Mouse (Mus musculus) hindbrain, postnatal 0 days (tissue): Measurements from ENCODE around the gene Hist1h2be. TPM values are rescaled to one million over a fixed set of nuclear protein-coding genes. Genes with fewer than 3 reads are reported as not detected.
"Not testable (repeated sequence)": the region's sequence is repeated elsewhere in the genome, so short reads cannot be mapped to it uniquely, and the experiment has no call there.

Source experiments
- ATAC-seq: fragments of 200-750 bp; cut with Nextera tagmentation; 2 replicates; pipeline ENCODE4 v1.8.0; 2017; ENCODE audit warnings: mild to moderate bottlenecking, moderate TSS enrichment, moderate library complexity
- DNase-seq: peaks from one replicate; pipeline ENCODE4 v3.0.0-alpha.2; 2015; ENCODE audit warnings: low spot score
- H3K27ac ChIP-seq: fragments of 300-500 bp; sonication (generic); 2 replicates; pipeline ENCODE4 v1.5.1; 2014; ENCODE audit warnings: mild to moderate bottlenecking
- H3K27me3 ChIP-seq: fragments of 300-500 bp; sonication (generic); 2 replicates; pipeline ENCODE4 v1.6.1; 2014; ENCODE audit warnings: low read length, mixed read lengths; ENCODE audit not compliant: insufficient read depth
- H3K36me3 ChIP-seq: fragments of 300-500 bp; sonication (generic); 2 replicates; pipeline ENCODE4 v1.6.1; 2014; ENCODE audit warnings: low read length, mixed read lengths; ENCODE audit not compliant: insufficient read depth
- H3K4me1 ChIP-seq: fragments of 300-500 bp; sonication (generic); 2 replicates; pipeline ENCODE4 v1.6.1; 2014; ENCODE audit warnings: antibody characterized with exemption, low read length, mixed read lengths; ENCODE audit not compliant: insufficient read depth
- H3K4me2 ChIP-seq: fragments of 300-500 bp; sonication (generic); 2 replicates; pipeline ENCODE4 v1.6.1; 2014; ENCODE audit warnings: low read depth, mild to moderate bottlenecking, low read length, moderate library complexity, mixed read lengths
- H3K4me3 ChIP-seq: fragments of 300-500 bp; sonication (generic); 2 replicates; pipeline ENCODE4 v1.5.1; 2014; ENCODE audit warnings: low read length
- H3K9ac ChIP-seq: fragments of 300-500 bp; sonication (generic); replicated peaks from 2 replicates; pipeline ENCODE4 v1.6.1; 2014; ENCODE audit warnings: mild to moderate bottlenecking, low read length, moderate library complexity, mixed read lengths
- H3K9me3 ChIP-seq: fragments of 300-500 bp; sonication (generic); 2 replicates; pipeline ENCODE4 v1.6.1; 2016; ENCODE audit warnings: low read length, mixed read lengths
- CTCF ChIP-seq: IDR thresholded peaks from 2 replicates; pipeline ENCODE4 v1.5.1; 2016; ENCODE audit warnings: antibody characterized with exemption, control low read depth, low read depth
- WGBS: fragments of 180-500 bp; shearing (Covaris S2); extraction: QIAGEN DNeasy Blood & Tissue Kit; methylation state at CpG from one replicate; pipeline ENCODE4 v1.1.7; 2014; 5-methylcytosine and 5-hydroxymethylcytosine counted together
- microRNA-seq, 2 experiments: library from miRNA; unstranded; fragments of <30 nt; microRNA quantifications; one replicate each; pipeline ENCODE4; 2016
- polyA plus RNA-seq: library from polyadenylated mRNA; unstranded; fragments of >200 nt; fragmentation: Nextera tagmentation; extraction: Ambion mirVana; gene quantifications from 2 replicates; pipeline ENCODE4 v1.2.1, GENCODE M21; 2015
- total RNA-seq: library from RNA; depleted of rRNA; stranded (reverse); fragments of >200 nt; gene quantifications from 2 replicates; pipeline ENCODE4 v1.2.3, GENCODE M21; 2014; rRNA removed

Hist1h2be gene
- total and polyA plus RNA-seq, 2 experiments from 2014 or later, result 0.41 to 304 TPM

DNA sequence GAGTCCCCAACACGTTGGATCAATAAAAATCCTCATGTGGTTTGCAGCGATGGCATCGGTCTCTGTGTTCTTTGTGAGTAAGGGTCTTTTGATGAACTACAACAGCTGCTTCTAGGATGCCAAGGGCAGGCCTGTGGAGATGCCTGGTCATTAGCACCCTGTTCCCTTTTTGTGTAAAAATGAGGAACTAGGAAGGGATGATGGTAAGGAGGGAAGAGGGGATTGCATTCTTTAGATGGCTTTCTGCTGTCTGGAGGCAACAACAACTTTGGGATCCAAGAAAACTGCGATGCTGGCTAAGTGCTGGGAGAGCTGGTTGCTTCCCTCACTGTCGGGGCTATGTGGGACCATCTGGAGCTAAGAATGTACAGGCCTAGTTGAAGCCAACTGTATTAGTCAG lies 82.7 kb downstream of the Hist1h2be start:
- Histone ChIP-seq H3K27ac (no peak overlapping the region), H3K27me3 (no peaks in the 10 kb centered on the region), H3K9ac (no peak overlapping the region), H3K9me3 (no peaks in the 10 kb centered on the region), H3K4me2 (no peak overlapping the region), H3K4me1 (peaks cover 7% of the 10 kb centered on the region; the same call in 1 of the 2 replicates), H3K4me3 (no peak overlapping the region), H3K36me3 (no peaks in the 10 kb centered on the region)
- TF ChIP-seq CTCF, result no peak
- no peak for DNase-seq
- WGBS, result 73% methylated on average over 5 of the region's 5 CpGs
- ATAC-seq, result no peak

GRCm38 (mm10) chr13:23537006-23537710 lies 83.8 kb downstream of the Hist1h2be start:
- WGBS, result 74% methylated on average over 3 of the region's 3 CpGs
- Histone ChIP-seq H3K27ac (no peak overlapping the region), H3K27me3 (no peaks in the 10 kb centered on the region), H3K9me3 (no peaks in the 10 kb centered on the region), H3K9ac (no peak overlapping the region), H3K4me2 (peak overlapping the region; percentile 61; the same call in 1 of the 2 replicates), H3K36me3 (no peaks in the 10 kb centered on the region), H3K4me3 (no peak overlapping the region), H3K4me1 (peaks cover 7% of the 10 kb centered on the region; the same call in 1 of the 2 replicates)
- no peak for TF ChIP-seq CTCF
- DNase-seq (no peak), ATAC-seq (no peak)

DNA sequence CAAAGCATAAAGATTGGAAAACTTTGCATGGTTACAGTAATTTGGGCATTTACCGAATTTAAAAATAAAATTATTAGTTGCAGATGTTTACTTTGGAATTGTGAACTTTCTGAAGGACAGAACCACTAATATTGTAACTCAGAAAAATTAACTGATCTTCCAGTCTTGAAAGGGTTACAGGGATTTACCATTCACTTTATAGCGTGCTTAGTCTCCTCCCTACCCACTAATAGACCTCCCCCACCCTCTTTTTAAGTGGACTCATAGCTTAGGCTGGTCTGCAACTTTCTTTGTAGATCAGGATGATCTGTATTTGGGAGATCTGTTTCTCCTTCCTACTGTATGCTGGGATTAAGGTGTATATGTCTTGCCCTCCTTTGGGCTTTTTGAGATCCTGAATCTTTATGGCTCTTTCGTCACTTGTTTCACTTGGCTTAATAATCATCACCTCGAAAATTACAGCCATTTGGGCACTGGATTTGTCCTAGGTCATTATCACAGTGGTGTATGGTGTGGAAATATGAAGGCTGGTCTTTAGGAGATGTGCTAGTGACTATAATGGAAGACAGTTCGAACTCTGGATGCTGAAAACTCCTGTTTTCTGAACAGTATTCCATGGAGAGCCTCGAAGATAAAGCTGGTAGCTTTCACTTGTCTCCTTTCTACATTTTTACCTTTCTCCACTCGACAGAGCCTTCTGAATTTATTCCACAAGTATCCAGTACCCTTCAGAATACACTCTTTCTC lies 84.7 kb downstream of the Hist1h2be start:
- H3K4me1 ChIP-seq, result peaks cover 7% of the 10 kb centered on the region; the same call in 1 of the 2 replicates
- WGBS, result 22% methylated on average over 7 of the region's 7 CpGs
- no peak overlapping the region for H3K27ac ChIP-seq
- DNase-seq (no peak), ATAC-seq (no peak)
- H3K9me3 ChIP-seq, result no peaks in the 10 kb centered on the region
- H3K4me2 ChIP-seq, result peak overlapping the region; percentile 61
- no peak for TF ChIP-seq CTCF
- peak overlapping the region; percentile 49 for H3K4me3 ChIP-seq
- H3K36me3 ChIP-seq, result no peaks in the 10 kb centered on the region
- no peaks in the 10 kb centered on the region for H3K27me3 ChIP-seq
- H3K9ac ChIP-seq, result no peak overlapping the region

- Histone ChIP-seq H3K9ac (peak within 1 kb of the TSS; percentile 25; the same call in 1 of the 2 replicates), H3K4me3 (peak within 1 kb of the TSS; percentile 49), H3K4me2 (peak within 1 kb of the TSS; percentile 61), H3K27ac (peak within 1 kb of the TSS; percentile 64; the same call in 1 of the 2 replicates)
- not testable (repeated sequence) for H3K4me1 ChIP-seq, H3K36me3 ChIP-seq, H3K27me3 ChIP-seq, H3K9me3 ChIP-seq
- WGBS, result under 1% methylated on average over 42 of the region's 62 CpGs
- ATAC-seq (peak; percentile 92), DNase-seq (peak; percentile 96)
Measured at GRCm38 (mm10) chr13:23535137-23536075, 85.5 kb downstream of the Hist1h2be start, which contains the start of gene Hist1h3g. TSS of gene Hist1h3g (plus strand) at chr13:23535422.

DNA sequence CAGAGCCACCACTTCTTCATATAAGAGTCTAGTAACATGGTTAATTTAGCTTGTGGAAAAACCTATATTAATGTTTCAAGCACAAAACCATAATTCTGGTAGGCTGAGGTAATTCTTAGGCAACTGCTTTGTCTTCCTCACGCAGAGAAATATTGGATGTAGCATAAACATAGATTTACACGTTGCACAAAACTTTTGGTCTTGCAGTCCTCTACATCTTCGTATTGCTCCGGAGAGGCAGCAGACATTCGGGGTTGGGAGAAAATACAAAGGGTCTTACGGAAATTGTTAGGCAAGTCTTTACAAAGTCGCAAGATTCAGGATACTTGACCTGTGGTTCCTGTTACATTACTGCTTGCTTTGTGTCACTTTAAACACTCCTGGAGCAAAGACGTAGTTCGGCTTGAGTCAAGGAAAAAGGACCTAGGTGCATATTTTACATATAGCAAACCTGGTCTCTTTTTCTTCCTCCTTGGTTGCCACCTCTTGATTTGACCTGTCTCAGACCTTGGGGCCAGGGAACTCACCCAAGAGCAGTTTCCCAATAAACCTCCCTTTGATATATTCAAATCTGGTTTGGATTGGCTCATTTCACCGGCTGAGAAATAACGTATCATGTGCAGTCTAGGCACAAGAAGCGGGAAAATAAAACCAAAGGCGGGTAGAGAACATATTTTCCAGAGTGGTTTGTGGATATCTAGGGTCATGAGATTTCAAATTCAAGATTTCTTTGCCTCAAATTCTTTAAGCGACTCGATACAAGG lies 86.4 kb downstream of the Hist1h2be start:
- Histone ChIP-seq H3K4me3 (peak overlapping the region; percentile 49), H3K9me3 (no peaks in the 10 kb centered on the region), H3K27me3 (no peaks in the 10 kb centered on the region), H3K9ac (peak overlapping the region; percentile 25; the same call in 1 of the 2 replicates), H3K27ac (peak overlapping the region; percentile 64; the same call in 1 of the 2 replicates), H3K36me3 (no peaks in the 10 kb centered on the region), H3K4me1 (peaks cover 7% of the 10 kb centered on the region; the same call in 1 of the 2 replicates), H3K4me2 (peak overlapping the region; percentile 61)
- TF ChIP-seq CTCF, result no peak
- WGBS, result under 1% methylated on average over 15 of the region's 15 CpGs
- DNase-seq, result no peak
- 0 out of 2 replicates have a peak, but pooled peaks have one; percentile 10 for ATAC-seq

Small RNA genes lying within 50 kb of the gene (microRNA-seq; reads per million reads assigned to microRNA genes)
- gene Gm44297, result 0 reads per million in 2 experiments
- gene Gm44359, result 0 reads per million in 2 experiments
- 0 reads per million in 2 experiments for gene Gm44394

Other genes with a start within 250 kb of the Hist1h2be start
Only the 30 nearest of the 36 such genes appear.
- gene Btn2a2, start 132.3 kb downstream of the Hist1h2be start, total RNA-seq, result not detected in 2 replicates
- 0.11 TPM in 1 of 2 replicates, not detected in the other for gene Btn2a2, start 132.3 kb downstream of the Hist1h2be start, polyA plus RNA-seq
- 2,417 and 3,828 TPM in 2 replicates for gene Hist1h4h, start 90.1 kb downstream of the Hist1h2be start, total RNA-seq
- 4.2 and 5.5 TPM in 2 replicates for gene Hist1h4h, start 90.1 kb downstream of the Hist1h2be start, polyA plus RNA-seq
- 415 and 567 TPM in 2 replicates for gene Hist1h2af, start 87.2 kb downstream of the Hist1h2be start, total RNA-seq
- gene Hist1h2af, start 87.2 kb downstream of the Hist1h2be start, polyA plus RNA-seq, result 3.3 and 7.9 TPM in 2 replicates
- 544 and 673 TPM in 2 replicates for gene Hist1h3g, start 85.7 kb downstream of the Hist1h2be start, total RNA-seq
- gene Hist1h3g, start 85.7 kb downstream of the Hist1h2be start, polyA plus RNA-seq, result 1.4 and 2.2 TPM in 2 replicates
- 65.9 and 103 TPM in 2 replicates for gene Hist1h2bh, start 77.7 kb downstream of the Hist1h2be start, total RNA-seq
- gene Hist1h2bh, start 77.7 kb downstream of the Hist1h2be start, polyA plus RNA-seq, result 0.13 and 0.35 TPM in 2 replicates
- gene Hist1h3f, start 77.1 kb downstream of the Hist1h2be start, total RNA-seq, result 466 and 603 TPM in 2 replicates
- 0.16 and 0.54 TPM in 2 replicates for gene Hist1h3f, start 77.1 kb downstream of the Hist1h2be start, polyA plus RNA-seq
- gene Hist1h4f, start 69.5 kb downstream of the Hist1h2be start, total RNA-seq, result 1,844 and 2,344 TPM in 2 replicates
- 0.89 TPM in 1 of 2 replicates, not detected in the other for gene Hist1h4f, start 69.5 kb downstream of the Hist1h2be start, polyA plus RNA-seq
- 49.4 and 53.4 TPM in 2 replicates for gene Hist1h1d, start 67.9 kb downstream of the Hist1h2be start, total RNA-seq
- gene Hist1h1d, start 67.9 kb downstream of the Hist1h2be start, polyA plus RNA-seq, result 0.18 and 0.25 TPM in 2 replicates
- gene Hist1h3e, start 58.8 kb downstream of the Hist1h2be start, total RNA-seq, result 528 and 734 TPM in 2 replicates
- gene Hist1h3e, start 58.8 kb downstream of the Hist1h2be start, polyA plus RNA-seq, result 1.3 and 2.8 TPM in 2 replicates
- gene Hist1h2ae, start 49.9 kb downstream of the Hist1h2be start, total RNA-seq, result 221 and 249 TPM in 2 replicates
- gene Hist1h2ae, start 49.9 kb downstream of the Hist1h2be start, polyA plus RNA-seq, result 12.2 and 13.8 TPM in 2 replicates
- gene Hist1h2bg, start 49.7 kb downstream of the Hist1h2be start, total RNA-seq, result 1,151 and 1,635 TPM in 2 replicates
- gene Hist1h2bg, start 49.7 kb downstream of the Hist1h2be start, polyA plus RNA-seq, result 2.6 and 5.2 TPM in 2 replicates
- gene Hist1h2bf, start 46.9 kb downstream of the Hist1h2be start, total RNA-seq, result 695 and 1,354 TPM in 2 replicates
- gene Hist1h2bf, start 46.9 kb downstream of the Hist1h2be start, polyA plus RNA-seq, result 1.3 and 2.4 TPM in 2 replicates
- 636 and 885 TPM in 2 replicates for gene Hist1h2ad, start 46.7 kb downstream of the Hist1h2be start, total RNA-seq
- 0.69 TPM in 1 of 2 replicates, not detected in the other for gene Hist1h2ad, start 46.7 kb downstream of the Hist1h2be start, polyA plus RNA-seq
- gene Hist1h3d, start 45.4 kb downstream of the Hist1h2be start, total RNA-seq, result 173 and 207 TPM in 2 replicates
- 0.96 and 1.4 TPM in 2 replicates for gene Hist1h3d, start 45.4 kb downstream of the Hist1h2be start, polyA plus RNA-seq
- gene Hist1h4d, start 39.5 kb downstream of the Hist1h2be start, total RNA-seq, result 1,614 and 2,187 TPM in 2 replicates
- gene Hist1h4d, start 39.5 kb downstream of the Hist1h2be start, polyA plus RNA-seq, result 36.9 and 39.6 TPM in 2 replicates
- 281 and 348 TPM in 2 replicates for gene Hist1h1e, start 1.4 kb upstream of the Hist1h2be start, total RNA-seq
- 20.1 and 21.9 TPM in 2 replicates for gene Hist1h1e, start 1.4 kb upstream of the Hist1h2be start, polyA plus RNA-seq
- 63.3 and 98.5 TPM in 2 replicates for gene Hist1h2ac, start 62.8 kb upstream of the Hist1h2be start, total RNA-seq
- gene Hist1h2ac, start 62.8 kb upstream of the Hist1h2be start, polyA plus RNA-seq, result 0.30 and 0.38 TPM in 2 replicates
- 189 and 295 TPM in 2 replicates for gene Hist1h2bc, start 63.1 kb upstream of the Hist1h2be start, total RNA-seq
- 36.1 and 46.1 TPM in 2 replicates for gene Hist1h2bc, start 63.1 kb upstream of the Hist1h2be start, polyA plus RNA-seq
- gene Hist1h1t, start 74.7 kb upstream of the Hist1h2be start, total RNA-seq, result 1.1 and 1.6 TPM in 2 replicates
- not detected in 2 replicates for gene Hist1h1t, start 74.7 kb upstream of the Hist1h2be start, polyA plus RNA-seq
- 1,149 and 1,400 TPM in 2 replicates for gene Hist1h4c, start 77.3 kb upstream of the Hist1h2be start, total RNA-seq
- 4.0 and 4.6 TPM in 2 replicates for gene Hist1h4c, start 77.3 kb upstream of the Hist1h2be start, polyA plus RNA-seq
- gene Hfe, start 89.7 kb upstream of the Hist1h2be start, total RNA-seq, result 3.2 and 11.1 TPM in 2 replicates
- 7.9 and 8.6 TPM in 2 replicates for gene Hfe, start 89.7 kb upstream of the Hist1h2be start, polyA plus RNA-seq
- gene Hist1h1c, start 117.7 kb upstream of the Hist1h2be start, total RNA-seq, result 508 and 626 TPM in 2 replicates
- gene Hist1h1c, start 117.7 kb upstream of the Hist1h2be start, polyA plus RNA-seq, result 31.4 and 35.4 TPM in 2 replicates
- 1,362 and 1,480 TPM in 2 replicates for gene Hist1h3c, start 124.5 kb upstream of the Hist1h2be start, total RNA-seq
- gene Hist1h3c, start 124.5 kb upstream of the Hist1h2be start, polyA plus RNA-seq, result 1.6 and 2.1 TPM in 2 replicates
- gene Hist1h2bb, start 125.6 kb upstream of the Hist1h2be start, total RNA-seq, result 1,454 and 1,759 TPM in 2 replicates
- 0.49 and 0.55 TPM in 2 replicates for gene Hist1h2bb, start 125.6 kb upstream of the Hist1h2be start, polyA plus RNA-seq
- gene Hist1h2ab, start 130.0 kb upstream of the Hist1h2be start, total RNA-seq, result 349 and 438 TPM in 2 replicates
- gene Hist1h2ab, start 130.0 kb upstream of the Hist1h2be start, polyA plus RNA-seq, result 7.4 and 10.4 TPM in 2 replicates
- 956 and 1,079 TPM in 2 replicates for gene Hist1h3b, start 131.1 kb upstream of the Hist1h2be start, total RNA-seq
- 2.6 and 3.2 TPM in 2 replicates for gene Hist1h3b, start 131.1 kb upstream of the Hist1h2be start, polyA plus RNA-seq
- gene Hist1h4b, start 135.9 kb upstream of the Hist1h2be start, total RNA-seq, result 334 and 514 TPM in 2 replicates
- gene Hist1h4b, start 135.9 kb upstream of the Hist1h2be start, polyA plus RNA-seq, result 1.3 and 2.8 TPM in 2 replicates
- gene Hist1h4a, start 140.1 kb upstream of the Hist1h2be start, total RNA-seq, result 789 and 958 TPM in 2 replicates
- gene Hist1h4a, start 140.1 kb upstream of the Hist1h2be start, polyA plus RNA-seq, result 0.53 TPM in 1 of 2 replicates, not detected in the other
- 2,055 and 2,536 TPM in 2 replicates for gene Hist1h3a, start 141.3 kb upstream of the Hist1h2be start, total RNA-seq
- 1.5 and 2.1 TPM in 2 replicates for gene Hist1h3a, start 141.3 kb upstream of the Hist1h2be start, polyA plus RNA-seq
- 223 and 241 TPM in 2 replicates for gene Hist1h1a, start 142.5 kb upstream of the Hist1h2be start, total RNA-seq
- 0.59 and 0.61 TPM in 2 replicates for gene Hist1h1a, start 142.5 kb upstream of the Hist1h2be start, polyA plus RNA-seq